Mouse (Mus musculus) gastrocnemius, adult 2 months (tissue): Measurements from ENCODE around the gene Hoxa11. TPM values are rescaled to one million over a fixed set of nuclear protein-coding genes. Genes with fewer than 3 reads are reported as not detected.

Experiments used
- DNase-seq: peaks from one replicate; pipeline ENCODE4 v3.0.0; 2022
- H3K27ac ChIP-seq: fragments of 200-600 bp; 2 replicates; pipeline ENCODE4 v1.8.1; 2022; ENCODE audit warnings: mild to moderate bottlenecking
- H3K4me3 ChIP-seq: fragments of 200-600 bp; 2 replicates; pipeline ENCODE4 v1.8.1; 2022; ENCODE audit warnings: mild to moderate bottlenecking, moderate library complexity
- CTCF ChIP-seq: fragments of 200-600 bp; IDR thresholded peaks from 2 replicates; pipeline ENCODE4 v1.8.1; 2022; ENCODE audit warnings: antibody characterized with exemption, mild to moderate bottlenecking, moderate library complexity
- intact Hi-C: fragments of 180-260 bp; cut with DNase I; formaldehyde crosslinking; loops from one replicate; pipeline ENCODE4 v1.15.1; 2025
- total RNA-seq, 2 experiments: library from RNA; stranded (reverse); gene quantifications; 2 replicates each; pipeline ENCODE4 v1.2.3; 2021

Gene Hoxa11
- total RNA-seq, 2 experiments from 2014 or later = 1.0 to 4.3 TPM

GRCm38 (mm10) chr6:52272766-52273655, 27.4 kb upstream of the Hoxa11 start:
- intact Hi-C loops = loop anchor here (5.0 kb wide), 1 partner anchor 39 kb away; the partner anchor contains the start of gene Evx1
- H3K27ac ChIP-seq = no peak overlapping the region
- no peak overlapping the region for H3K4me3 ChIP-seq
- no peak for TF ChIP-seq CTCF
- no peak for DNase-seq

GRCm38 (mm10) chr6:52270494-52271480, 25.2 kb upstream of the Hoxa11 start:
- TF ChIP-seq CTCF = peak; percentile 84
- intact Hi-C loops = loop anchor here (5.0 kb wide), 1 partner anchor 42 kb away; the partner anchor contains the start of gene Evx1
- DNase-seq = peak; percentile 72
- H3K4me3 ChIP-seq = peak overlapping the region; percentile 34; the same call in 1 of the 2 replicates
- H3K27ac ChIP-seq = no peak overlapping the region

- H3K4me3 ChIP-seq = no peak overlapping the region
- no peak for DNase-seq
- intact Hi-C loops = no loop called here
- H3K27ac ChIP-seq = no peak overlapping the region
- no peak for TF ChIP-seq CTCF
These were observed 23.1 kb upstream of the Hoxa11 start for GRCm38 (mm10) chr6:52268756-52269155.

- no peak overlapping the region for H3K27ac ChIP-seq
- TF ChIP-seq CTCF = no peak
- no peak for DNase-seq
- H3K4me3 ChIP-seq = no peak overlapping the region
- intact Hi-C loops = no loop called here
These were observed 22.7 kb upstream of the Hoxa11 start for GRCm38 (mm10) chr6:52268341-52268740.

- H3K27ac ChIP-seq = no peak overlapping the region
- no peak for TF ChIP-seq CTCF
- intact Hi-C loops = no loop called here
- no peak overlapping the region for H3K4me3 ChIP-seq
- DNase-seq = no peak
These were observed 22.1 kb upstream of the Hoxa11 start for GRCm38 (mm10) chr6:52267691-52268090.

GRCm38 (mm10) chr6:52267221-52267620, 21.6 kb upstream of the Hoxa11 start:
- no peak for TF ChIP-seq CTCF
- DNase-seq = no peak
- H3K27ac ChIP-seq = no peak overlapping the region
- intact Hi-C loops = no loop called here
- no peak overlapping the region for H3K4me3 ChIP-seq

- no peak for TF ChIP-seq CTCF
- intact Hi-C loops = no loop called here
- H3K27ac ChIP-seq = no peak overlapping the region
- DNase-seq = no peak
- H3K4me3 ChIP-seq = no peak overlapping the region
These were observed 21.0 kb upstream of the Hoxa11 start for GRCm38 (mm10) chr6:52266666-52266985.

GRCm38 (mm10) chr6:52265913-52266665, 20.5 kb upstream of the Hoxa11 start:
- TF ChIP-seq CTCF = no peak
- Histone ChIP-seq H3K27ac (no peak overlapping the region), H3K4me3 (no peak overlapping the region)
- DNase-seq = no peak
- intact Hi-C loops = no loop called here

GRCm38 (mm10) chr6:52265306-52265912, 19.8 kb upstream of the Hoxa11 start:
- Histone ChIP-seq H3K27ac (no peak overlapping the region), H3K4me3 (no peak overlapping the region)
- intact Hi-C loops = no loop called here
- no peak for DNase-seq
- TF ChIP-seq CTCF = no peak

GRCm38 (mm10) chr6:52264106-52264790, 18.6 kb upstream of the Hoxa11 start:
- DNase-seq = no peak
- no peak overlapping the region for H3K4me3 ChIP-seq
- no peak overlapping the region for H3K27ac ChIP-seq
- no peak for TF ChIP-seq CTCF
- intact Hi-C loops = no loop called here

- no peak overlapping the region for H3K4me3 ChIP-seq
- intact Hi-C loops = no loop called here
- H3K27ac ChIP-seq = no peak overlapping the region
These were observed 17.6 kb upstream of the Hoxa11 start for GRCm38 (mm10) chr6:52263321-52263585.

More at GRCm38 (mm10) chr6:52263321-52263585, 17.6 kb upstream of the Hoxa11 start:
- no peak for DNase-seq
- TF ChIP-seq CTCF = no peak
